Mouse (Mus musculus) liver, postnatal 0 days (tissue): ENCODE data around the gene Flt1.

ENCODE experiments used
- CTCF ChIP-seq: sonication (generic); IDR thresholded peaks from 2 replicates; pipeline ENCODE4 v1.5.1; 2016; ENCODE audit warnings: antibody characterized with exemption, low read depth
- EP300 ChIP-seq: IDR thresholded peaks from 2 replicates; pipeline ENCODE4 v1.6.1; 2016; ENCODE audit warnings: antibody characterized with exemption, low read depth, mild to moderate bottlenecking

GRCm38 (mm10) chr5:147607256-147607975 is 118.4 kb downstream of the Flt1 start:
- TF ChIP-seq EP300 (no peak), CTCF (no peak)
